Mouse (Mus musculus): ENCODE results near the gene Matn4. TPM values are rescaled to one million over a fixed set of nuclear protein-coding genes. Genes with fewer than 3 reads are reported as not detected.
"Not testable (repeated sequence)": the region's sequence is repeated elsewhere in the genome, so short reads cannot be mapped to it uniquely, and the experiment has no call there.

Matn4 gene
- total and polyA plus RNA-seq, 2 experiments from 2014 or later, result 1.1 to 1.7 TPM

DNA sequence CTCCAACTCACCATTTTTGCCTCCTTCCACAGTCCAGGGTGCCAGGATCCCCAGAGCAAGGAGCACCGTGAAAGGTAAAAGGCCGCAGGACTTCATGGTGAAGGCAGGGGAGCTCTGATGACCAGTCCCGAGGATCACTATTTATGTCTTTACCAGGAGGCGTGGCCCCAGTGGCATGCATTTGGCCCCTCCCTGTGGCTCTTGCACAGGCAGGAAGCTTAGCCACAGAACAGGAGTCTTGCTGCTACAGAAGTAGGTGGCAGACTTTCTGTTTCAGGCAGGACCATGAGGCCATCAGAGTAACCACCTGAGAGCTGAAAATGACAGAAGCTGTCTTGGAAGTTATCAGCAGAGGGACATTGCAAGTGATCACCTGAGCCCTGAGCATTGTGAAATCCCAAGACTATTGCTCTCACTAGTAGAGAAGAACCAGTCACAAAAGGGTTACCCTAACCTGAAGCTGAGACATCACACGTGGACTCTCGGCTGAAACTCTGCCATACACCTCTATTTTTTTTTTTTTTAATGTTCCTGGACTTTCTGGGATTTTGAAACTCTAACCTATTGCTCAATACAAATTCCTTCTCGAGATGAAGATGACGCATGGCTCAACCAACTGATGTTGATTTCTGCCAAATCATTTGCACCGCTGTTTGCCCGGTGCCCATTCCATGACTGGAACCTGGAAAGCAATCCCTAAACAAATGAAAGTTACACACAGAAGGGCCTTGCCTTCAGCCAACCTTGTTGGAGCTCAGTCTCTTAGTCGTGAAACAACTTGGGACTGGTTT lies 48.6 kb downstream of the Matn4 start:
- no peaks in the 10 kb centered on the region for H3K27me3 ChIP-seq (ENCODE audit: control insufficient read depth, insufficient read depth, low read length)
- H3K9me3 ChIP-seq (replicated peaks; ENCODE audit: control insufficient read depth, low read length), result no peaks in the 10 kb centered on the region
- H3K27ac ChIP-seq (ENCODE audit: low read depth), result no peak overlapping the region
- TF ChIP-seq EP300 (IDR thresholded peaks at IDR 0.05; ENCODE audit: low read depth), result no peak
- no peak for TF ChIP-seq CTCF (IDR thresholded peaks at IDR 0.05; ENCODE audit: low read depth)
- 68% methylated on average over 11 of the region's 11 CpGs for WGBS
- H3K4me2 ChIP-seq (ENCODE audit: low read depth, low read length), result no peak overlapping the region
- ATAC-seq (ENCODE audit: insufficient read depth, low read depth) (no peak), DNase-seq (ENCODE audit: low spot score) (no peak)
- H3K4me1 ChIP-seq (ENCODE audit: control insufficient read depth, insufficient read depth), result no peaks in the 10 kb centered on the region
- H3K9ac ChIP-seq (replicated peaks; ENCODE audit: low read depth, low read length), result no peak overlapping the region
- H3K4me3 ChIP-seq (ENCODE audit: low read depth, low read length), result no peak overlapping the region
- H3K36me3 ChIP-seq (replicated peaks; ENCODE audit: control insufficient read depth, insufficient read depth, low read length), result no peaks in the 10 kb centered on the region

DNA sequence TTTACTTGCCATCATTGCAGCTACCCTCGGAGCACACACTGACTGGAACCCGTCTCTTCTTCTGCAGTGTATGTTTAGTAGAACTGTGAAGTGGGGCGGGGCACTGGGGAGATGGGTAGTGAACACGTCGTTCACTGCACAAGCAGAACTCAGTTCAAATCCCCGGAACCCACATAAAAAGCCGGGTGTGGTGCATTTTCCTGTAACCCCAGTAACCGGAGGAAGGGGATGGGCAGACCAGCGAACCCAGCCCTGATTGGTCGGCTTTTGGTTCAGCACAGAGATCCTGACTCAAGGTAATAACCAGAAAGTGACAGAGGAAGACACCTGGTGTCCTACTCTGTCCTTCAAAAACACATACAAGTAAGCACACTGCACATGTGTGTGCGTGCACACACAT lies 51.6 kb downstream of the Matn4 start:
- no peak overlapping the region for H3K27ac ChIP-seq (ENCODE audit: low read depth)
- H3K4me1 ChIP-seq (ENCODE audit: control insufficient read depth, insufficient read depth), result no peaks in the 10 kb centered on the region
- no peaks in the 10 kb centered on the region for H3K9me3 ChIP-seq (replicated peaks; ENCODE audit: control insufficient read depth, low read length)
- DNase-seq (ENCODE audit: low spot score) (no peak), ATAC-seq (ENCODE audit: insufficient read depth, low read depth) (no peak)
- H3K4me3 ChIP-seq (ENCODE audit: low read depth, low read length), result no peak overlapping the region
- 85% methylated on average over 11 of the region's 11 CpGs for WGBS
- H3K4me2 ChIP-seq (ENCODE audit: low read depth, low read length), result no peak overlapping the region
- TF ChIP-seq EP300 (IDR thresholded peaks at IDR 0.05; ENCODE audit: low read depth) (no peak), CTCF (IDR thresholded peaks at IDR 0.05; ENCODE audit: low read depth) (no peak)
- H3K27me3 ChIP-seq (ENCODE audit: control insufficient read depth, insufficient read depth, low read length), result no peaks in the 10 kb centered on the region
- H3K9ac ChIP-seq (replicated peaks; ENCODE audit: low read depth, low read length), result no peak overlapping the region
- H3K36me3 ChIP-seq (replicated peaks; ENCODE audit: control insufficient read depth, insufficient read depth, low read length), result no peaks in the 10 kb centered on the region

DNA sequence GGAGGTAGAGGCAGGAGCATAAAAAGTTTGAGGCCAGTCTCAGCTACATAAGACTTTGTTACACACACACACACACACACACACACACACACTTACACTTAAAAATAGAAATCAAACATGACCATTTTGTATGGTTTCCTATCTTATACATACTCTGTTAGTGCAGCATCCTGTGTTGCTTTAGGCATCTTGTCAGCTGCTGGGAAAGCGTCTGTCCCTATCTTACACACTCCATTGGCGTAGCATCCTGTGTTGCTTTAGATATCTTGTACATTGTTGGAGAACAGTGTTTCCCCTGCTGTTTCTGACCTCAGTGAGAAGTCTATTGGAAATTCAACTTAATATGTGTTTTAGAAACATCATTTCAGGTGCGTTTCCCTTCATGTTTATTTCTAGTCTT lies 52.3 kb downstream of the Matn4 start:
- TF ChIP-seq EP300 (IDR thresholded peaks at IDR 0.05; ENCODE audit: low read depth) (no peak), CTCF (IDR thresholded peaks at IDR 0.05; ENCODE audit: low read depth) (no peak)

DNA sequence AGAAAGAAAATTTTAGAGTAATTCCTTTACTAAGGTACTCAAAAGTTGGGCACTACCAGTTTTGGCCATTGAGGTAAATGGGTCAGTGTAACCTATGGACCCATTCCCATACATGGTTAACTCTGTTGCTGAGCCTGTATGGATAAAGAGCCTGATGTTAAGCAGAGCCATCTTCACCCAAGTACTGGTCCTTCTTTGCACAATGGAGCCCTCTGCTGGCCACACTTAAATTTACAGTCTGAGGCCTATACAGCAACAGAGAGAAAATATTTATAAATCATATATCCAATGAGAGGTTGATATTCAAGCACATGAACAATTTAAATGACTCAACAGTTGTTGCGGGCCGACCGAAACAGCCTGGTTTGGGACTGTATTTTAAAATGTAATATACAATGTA lies 56.0 kb downstream of the Matn4 start:
- Histone ChIP-seq H3K9me3 (replicated peaks; ENCODE audit: control insufficient read depth, low read length) (no peaks in the 10 kb centered on the region), H3K4me1 (ENCODE audit: control insufficient read depth, insufficient read depth) (no peaks in the 10 kb centered on the region), H3K4me3 (ENCODE audit: low read depth, low read length) (no peak overlapping the region), H3K27me3 (ENCODE audit: control insufficient read depth, insufficient read depth, low read length) (no peaks in the 10 kb centered on the region), H3K9ac (replicated peaks; ENCODE audit: low read depth, low read length) (no peak overlapping the region), H3K4me2 (ENCODE audit: low read depth, low read length) (no peak overlapping the region), H3K27ac (ENCODE audit: low read depth) (no peak overlapping the region), H3K36me3 (replicated peaks; ENCODE audit: control insufficient read depth, insufficient read depth, low read length) (no peaks in the 10 kb centered on the region)
- ATAC-seq (ENCODE audit: insufficient read depth, low read depth) (no peak), DNase-seq (ENCODE audit: low spot score) (no peak)
- 88% methylated on average over 3 of the region's 3 CpGs for WGBS
- no peak for TF ChIP-seq EP300 (IDR thresholded peaks at IDR 0.05; ENCODE audit: low read depth)
- TF ChIP-seq CTCF (IDR thresholded peaks at IDR 0.05; ENCODE audit: low read depth), result peak; percentile 45

More for the DNA sequence above, 52.3 kb downstream of the Matn4 start:
- ATAC-seq (ENCODE audit: insufficient read depth, low read depth) (no peak), DNase-seq (ENCODE audit: low spot score) (peak; percentile 35)
- 61% methylated on average over 3 of the region's 3 CpGs for whole genome bisulfite sequencing
- Histone ChIP-seq H3K4me3 (ENCODE audit: low read depth, low read length) (no peak overlapping the region), H3K36me3 (replicated peaks; ENCODE audit: control insufficient read depth, insufficient read depth, low read length) (no peaks in the 10 kb centered on the region), H3K4me1 (ENCODE audit: control insufficient read depth, insufficient read depth) (no peaks in the 10 kb centered on the region), H3K9ac (replicated peaks; ENCODE audit: low read depth, low read length) (no peak overlapping the region), H3K9me3 (replicated peaks; ENCODE audit: control insufficient read depth, low read length) (no peaks in the 10 kb centered on the region), H3K4me2 (ENCODE audit: low read depth, low read length) (no peak overlapping the region), H3K27me3 (ENCODE audit: control insufficient read depth, insufficient read depth, low read length) (no peaks in the 10 kb centered on the region), H3K27ac (ENCODE audit: low read depth) (no peak overlapping the region)

DNA sequence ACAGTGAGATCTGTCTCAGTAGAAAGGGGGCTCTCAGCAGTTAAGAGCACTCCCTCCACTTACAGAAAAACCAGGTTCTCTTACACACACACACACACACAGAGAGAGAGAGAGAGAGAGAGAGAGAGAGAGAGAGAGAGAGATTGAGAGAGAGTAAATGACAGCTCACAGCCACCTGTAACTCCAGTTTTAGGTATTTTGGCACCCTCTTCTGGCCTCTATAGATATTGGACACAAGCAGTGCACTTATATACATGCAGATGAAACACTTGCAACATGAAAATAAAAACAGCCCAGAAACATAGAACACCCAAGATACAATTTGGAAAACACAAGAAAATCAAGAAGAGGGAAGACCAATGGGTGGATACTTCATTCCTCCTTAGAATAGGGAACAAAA lies 57.3 kb downstream of the Matn4 start:
- not testable (repeated sequence) for ATAC-seq (ENCODE audit: insufficient read depth, low read depth); H3K9ac ChIP-seq (replicated peaks; ENCODE audit: low read depth, low read length); DNase-seq (ENCODE audit: low spot score); H3K27me3 ChIP-seq (ENCODE audit: control insufficient read depth, insufficient read depth, low read length); H3K4me3 ChIP-seq (ENCODE audit: low read depth, low read length); H3K4me2 ChIP-seq (ENCODE audit: low read depth, low read length); H3K4me1 ChIP-seq (ENCODE audit: control insufficient read depth, insufficient read depth); H3K27ac ChIP-seq (ENCODE audit: low read depth); H3K9me3 ChIP-seq (replicated peaks; ENCODE audit: control insufficient read depth, low read length); H3K36me3 ChIP-seq (replicated peaks; ENCODE audit: control insufficient read depth, insufficient read depth, low read length)
- 0 out of 2 replicates have a peak, but pooled peaks have one; percentile 10 for TF ChIP-seq CTCF (IDR thresholded peaks at IDR 0.05; ENCODE audit: low read depth)

DNA sequence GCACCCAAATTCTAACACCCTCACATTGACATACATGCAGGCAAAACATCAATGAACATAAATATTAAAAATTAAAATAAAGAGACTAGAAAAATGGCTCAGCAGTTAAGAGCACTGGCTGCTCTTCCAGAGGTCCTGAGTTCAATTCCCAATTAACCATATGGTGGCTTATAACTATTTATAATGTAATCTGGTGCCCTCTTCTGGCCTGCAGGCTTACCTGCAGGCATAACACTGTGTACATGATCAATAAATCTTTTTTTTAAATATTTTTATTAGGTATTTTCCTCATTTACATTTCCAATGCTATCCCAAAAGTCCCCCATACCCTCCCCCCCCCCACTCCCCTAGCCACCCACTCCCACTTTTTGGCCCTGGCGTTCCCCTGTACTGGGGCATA lies 61.2 kb downstream of the Matn4 start:
- not testable (repeated sequence) for H3K27me3 ChIP-seq (ENCODE audit: control insufficient read depth, insufficient read depth, low read length); H3K9me3 ChIP-seq (replicated peaks; ENCODE audit: control insufficient read depth, low read length); H3K4me2 ChIP-seq (ENCODE audit: low read depth, low read length); ATAC-seq (ENCODE audit: insufficient read depth, low read depth); DNase-seq (ENCODE audit: low spot score); H3K9ac ChIP-seq (replicated peaks; ENCODE audit: low read depth, low read length); H3K4me3 ChIP-seq (ENCODE audit: low read depth, low read length); H3K36me3 ChIP-seq (replicated peaks; ENCODE audit: control insufficient read depth, insufficient read depth, low read length); H3K4me1 ChIP-seq (ENCODE audit: control insufficient read depth, insufficient read depth); H3K27ac ChIP-seq (ENCODE audit: low read depth)
- 0 out of 2 replicates have a peak, but pooled peaks have one; percentile 5 for TF ChIP-seq CTCF (IDR thresholded peaks at IDR 0.05; ENCODE audit: low read depth)
- WGBS, result 100% methylated on average over 1 of the region's 1 CpGs

Small RNA genes within 50 kb of the gene (microRNA-seq; reads per million reads assigned to microRNA genes)
- not detected for gene Mir7678

Other genes starting within 250 kb of the Matn4 start
- 0.23 TPM in 1 of 2 replicates, not detected in the other for gene Kcns1, start 234.0 kb downstream of the Matn4 start, total RNA-seq (2014; rRNA removed; ENCODE audit: low replicate concordance)
- gene Kcns1, start 234.0 kb downstream of the Matn4 start, polyA plus RNA-seq (2015; fragmentation: Nextera tagmentation; extraction: Ambion mirVana), result 0.04 and 0.05 TPM in 2 replicates
- gene Wfdc5, start 222.4 kb downstream of the Matn4 start, total RNA-seq (2014; rRNA removed; ENCODE audit: low replicate concordance), result not detected in 2 replicates
- gene Wfdc5, start 222.4 kb downstream of the Matn4 start, polyA plus RNA-seq (2015; fragmentation: Nextera tagmentation; extraction: Ambion mirVana), result not detected in 2 replicates
- not detected in 2 replicates for gene Wfdc12, start 214.6 kb downstream of the Matn4 start, total RNA-seq (2014; rRNA removed; ENCODE audit: low replicate concordance)
- gene Wfdc12, start 214.6 kb downstream of the Matn4 start, polyA plus RNA-seq (2015; fragmentation: Nextera tagmentation; extraction: Ambion mirVana), result not detected in 2 replicates
- gene Wfdc15a, start 205.0 kb downstream of the Matn4 start, total RNA-seq (2014; rRNA removed; ENCODE audit: low replicate concordance), result not detected in 2 replicates
- gene Wfdc15a, start 205.0 kb downstream of the Matn4 start, polyA plus RNA-seq (2015; fragmentation: Nextera tagmentation; extraction: Ambion mirVana), result not detected in 2 replicates
- gene Wfdc15b, start 183.5 kb downstream of the Matn4 start, total RNA-seq (2014; rRNA removed; ENCODE audit: low replicate concordance), result not detected in 2 replicates
- gene Wfdc15b, start 183.5 kb downstream of the Matn4 start, polyA plus RNA-seq (2015; fragmentation: Nextera tagmentation; extraction: Ambion mirVana), result not detected in 2 replicates
- not detected in 2 replicates for gene Svs2, start 166.7 kb downstream of the Matn4 start, total RNA-seq (2014; rRNA removed; ENCODE audit: low replicate concordance)
- not detected in 2 replicates for gene Svs2, start 166.7 kb downstream of the Matn4 start, polyA plus RNA-seq (2015; fragmentation: Nextera tagmentation; extraction: Ambion mirVana)
- not detected in 2 replicates for gene Svs3b, start 148.5 kb downstream of the Matn4 start, total RNA-seq (2014; rRNA removed; ENCODE audit: low replicate concordance)
- not detected in 2 replicates for gene Svs3b, start 148.5 kb downstream of the Matn4 start, polyA plus RNA-seq (2015; fragmentation: Nextera tagmentation; extraction: Ambion mirVana)
- gene Svs4, start 126.7 kb downstream of the Matn4 start, total RNA-seq (2014; rRNA removed; ENCODE audit: low replicate concordance), result not detected in 2 replicates
- gene Svs4, start 126.7 kb downstream of the Matn4 start, polyA plus RNA-seq (2015; fragmentation: Nextera tagmentation; extraction: Ambion mirVana), result not detected in 2 replicates
- not detected in 2 replicates for gene Svs3a, start 115.9 kb downstream of the Matn4 start, total RNA-seq (2014; rRNA removed; ENCODE audit: low replicate concordance)
- gene Svs3a, start 115.9 kb downstream of the Matn4 start, polyA plus RNA-seq (2015; fragmentation: Nextera tagmentation; extraction: Ambion mirVana), result not detected in 2 replicates
- not detected in 2 replicates for gene Svs6, start 88.4 kb downstream of the Matn4 start, total RNA-seq (2014; rRNA removed; ENCODE audit: low replicate concordance)
- gene Svs6, start 88.4 kb downstream of the Matn4 start, polyA plus RNA-seq (2015; fragmentation: Nextera tagmentation; extraction: Ambion mirVana), result not detected in 2 replicates
- gene Svs5, start 72.4 kb downstream of the Matn4 start, total RNA-seq (2014; rRNA removed; ENCODE audit: low replicate concordance), result not detected in 2 replicates
- gene Svs5, start 72.4 kb downstream of the Matn4 start, polyA plus RNA-seq (2015; fragmentation: Nextera tagmentation; extraction: Ambion mirVana), result not detected in 2 replicates
- not detected in 2 replicates for gene Slpi, start 16.1 kb downstream of the Matn4 start, total RNA-seq (2014; rRNA removed; ENCODE audit: low replicate concordance)
- 2.0 and 3.7 TPM in 2 replicates for gene Slpi, start 16.1 kb downstream of the Matn4 start, polyA plus RNA-seq (2015; fragmentation: Nextera tagmentation; extraction: Ambion mirVana)
- not detected in 2 replicates for gene Rbpjl, start 2.0 kb downstream of the Matn4 start, total RNA-seq (2014; rRNA removed; ENCODE audit: low replicate concordance)
- gene Rbpjl, start 2.0 kb downstream of the Matn4 start, polyA plus RNA-seq (2015; fragmentation: Nextera tagmentation; extraction: Ambion mirVana), result 0.04 and 0.05 TPM in 2 replicates
- gene Sdc4, start 38.7 kb upstream of the Matn4 start, total RNA-seq (2014; rRNA removed; ENCODE audit: low replicate concordance), result 42.2 and 46.5 TPM in 2 replicates
- 30.4 and 30.7 TPM in 2 replicates for gene Sdc4, start 38.7 kb upstream of the Matn4 start, polyA plus RNA-seq (2015; fragmentation: Nextera tagmentation; extraction: Ambion mirVana)
- gene Sys1, start 51.8 kb upstream of the Matn4 start, total RNA-seq (2014; rRNA removed; ENCODE audit: low replicate concordance), result 71.8 and 87.9 TPM in 2 replicates
- 37.6 and 39.1 TPM in 2 replicates for gene Sys1, start 51.8 kb upstream of the Matn4 start, polyA plus RNA-seq (2015; fragmentation: Nextera tagmentation; extraction: Ambion mirVana)
- gene Gm20458, start 55.8 kb upstream of the Matn4 start, total RNA-seq (2014; rRNA removed; ENCODE audit: low replicate concordance), result 6.7 and 34.3 TPM in 2 replicates
- 15.4 and 15.5 TPM in 2 replicates for gene Gm20458, start 55.8 kb upstream of the Matn4 start, polyA plus RNA-seq (2015; fragmentation: Nextera tagmentation; extraction: Ambion mirVana)
- gene Trp53tg5, start 68.6 kb upstream of the Matn4 start, total RNA-seq (2014; rRNA removed; ENCODE audit: low replicate concordance), result not detected in 2 replicates
- gene Trp53tg5, start 68.6 kb upstream of the Matn4 start, polyA plus RNA-seq (2015; fragmentation: Nextera tagmentation; extraction: Ambion mirVana), result not detected in 2 replicates
- gene Dbndd2, start 80.9 kb upstream of the Matn4 start, total RNA-seq (2014; rRNA removed; ENCODE audit: low replicate concordance), result 22.3 and 26.6 TPM in 2 replicates
- 16.8 and 16.9 TPM in 2 replicates for gene Dbndd2, start 80.9 kb upstream of the Matn4 start, polyA plus RNA-seq (2015; fragmentation: Nextera tagmentation; extraction: Ambion mirVana)
- gene Pigt, start 92.4 kb upstream of the Matn4 start, total RNA-seq (2014; rRNA removed; ENCODE audit: low replicate concordance), result 45.0 and 51.0 TPM in 2 replicates
- 30.9 and 32.0 TPM in 2 replicates for gene Pigt, start 92.4 kb upstream of the Matn4 start, polyA plus RNA-seq (2015; fragmentation: Nextera tagmentation; extraction: Ambion mirVana)
- gene Wfdc2, start 157.3 kb upstream of the Matn4 start, total RNA-seq (2014; rRNA removed; ENCODE audit: low replicate concordance), result 2.9 and 8.5 TPM in 2 replicates
- 0.74 and 23.0 TPM in 2 replicates for gene Wfdc2, start 157.3 kb upstream of the Matn4 start, polyA plus RNA-seq (2015; fragmentation: Nextera tagmentation; extraction: Ambion mirVana)
- not detected in 2 replicates for gene Spint3, start 168.3 kb upstream of the Matn4 start, total RNA-seq (2014; rRNA removed; ENCODE audit: low replicate concordance)
- gene Spint3, start 168.3 kb upstream of the Matn4 start, polyA plus RNA-seq (2015; fragmentation: Nextera tagmentation; extraction: Ambion mirVana), result not detected in 2 replicates
- not detected in 2 replicates for gene Wfdc6a, start 180.3 kb upstream of the Matn4 start, total RNA-seq (2014; rRNA removed; ENCODE audit: low replicate concordance)
- 0.25 and 0.30 TPM in 2 replicates for gene Wfdc6a, start 180.3 kb upstream of the Matn4 start, polyA plus RNA-seq (2015; fragmentation: Nextera tagmentation; extraction: Ambion mirVana)
- not detected in 2 replicates for gene Eppin, start 188.4 kb upstream of the Matn4 start, total RNA-seq (2014; rRNA removed; ENCODE audit: low replicate concordance)
- not detected in 2 replicates for gene Eppin, start 188.4 kb upstream of the Matn4 start, polyA plus RNA-seq (2015; fragmentation: Nextera tagmentation; extraction: Ambion mirVana)
- gene Wfdc6b, start 208.4 kb upstream of the Matn4 start, total RNA-seq (2014; rRNA removed; ENCODE audit: low replicate concordance), result not detected in 2 replicates
- gene Wfdc6b, start 208.4 kb upstream of the Matn4 start, polyA plus RNA-seq (2015; fragmentation: Nextera tagmentation; extraction: Ambion mirVana), result not detected in 2 replicates
- not detected in 2 replicates for gene Wfdc8, start 208.5 kb upstream of the Matn4 start, total RNA-seq (2014; rRNA removed; ENCODE audit: low replicate concordance)
- gene Wfdc8, start 208.5 kb upstream of the Matn4 start, polyA plus RNA-seq (2015; fragmentation: Nextera tagmentation; extraction: Ambion mirVana), result not detected in 2 replicates
- gene Wfdc16, start 233.6 kb upstream of the Matn4 start, total RNA-seq (2014; rRNA removed; ENCODE audit: low replicate concordance), result not detected in 2 replicates
- not detected in 2 replicates for gene Wfdc16, start 233.6 kb upstream of the Matn4 start, polyA plus RNA-seq (2015; fragmentation: Nextera tagmentation; extraction: Ambion mirVana)